Mouse (Mus musculus): ENCODE results near the gene Gse1. TPM values are rescaled to one million over a fixed set of nuclear protein-coding genes. Genes with fewer than 3 reads are reported as not detected.
A peak's percentile ranks its signal among the peaks of the same experiment; 100 is the strongest.

Gse1 gene
- polyA plus RNA-seq, 1 experiment from 2014 or later, result 10.2 TPM

GRCm38 (mm10) chr8:120488636-120489131, 260.4 kb downstream of the Gse1 start:
- no peaks in the 10 kb centered on the region for H3K27me3 ChIP-seq (ENCODE audit: control insufficient read depth, insufficient read depth, low read depth, low read length)
- no peak for ATAC-seq (ENCODE audit: low read depth)
- peaks cover 73% of the 10 kb centered on the region for H3K4me1 ChIP-seq (replicated peaks; ENCODE audit: control insufficient read depth, insufficient read depth, low read length)

GRCm38 (mm10) chr8:120489142-120489754, 261.0 kb downstream of the Gse1 start:
- ATAC-seq (ENCODE audit: low read depth), result no peak
- Histone ChIP-seq H3K9ac (ENCODE audit: low read length) (peak overlapping the region; percentile 87), H3K27ac (ENCODE audit: low read length) (peak overlapping the region; percentile 97), H3K4me1 (replicated peaks; ENCODE audit: control insufficient read depth, insufficient read depth, low read length) (peaks cover 79% of the 10 kb centered on the region), H3K27me3 (ENCODE audit: control insufficient read depth, insufficient read depth, low read depth, low read length) (no peaks in the 10 kb centered on the region), H3K4me2 (ENCODE audit: low read depth, low read length) (peak overlapping the region; percentile 98), H3K36me3 (ENCODE audit: control insufficient read depth, insufficient read depth, low read length) (no peaks in the 10 kb centered on the region), H3K4me3 (ENCODE audit: low read length) (peak overlapping the region; percentile 65), H3K9me3 (ENCODE audit: control insufficient read depth, low read length) (no peaks in the 10 kb centered on the region)
- WGBS, result under 1% methylated on average over 73 of the region's 73 CpGs

More at GRCm38 (mm10) chr8:120488636-120489131, 260.4 kb downstream of the Gse1 start:
- Histone ChIP-seq H3K36me3 (ENCODE audit: control insufficient read depth, insufficient read depth, low read length) (no peaks in the 10 kb centered on the region), H3K27ac (ENCODE audit: low read length) (peak overlapping the region; percentile 97), H3K9ac (ENCODE audit: low read length) (peak overlapping the region; percentile 87), H3K9me3 (ENCODE audit: control insufficient read depth, low read length) (no peaks in the 10 kb centered on the region), H3K4me3 (ENCODE audit: low read length) (peak overlapping the region; percentile 65), H3K4me2 (ENCODE audit: low read depth, low read length) (peak overlapping the region; percentile 98)
- WGBS, result under 1% methylated on average over 25 of the region's 25 CpGs

- peak overlapping the region; percentile 87 for H3K9ac ChIP-seq (ENCODE audit: low read length)
- no peaks in the 10 kb centered on the region for H3K36me3 ChIP-seq (ENCODE audit: control insufficient read depth, insufficient read depth, low read length)
- peak overlapping the region; percentile 65 for H3K4me3 ChIP-seq (ENCODE audit: low read length)
- ATAC-seq (ENCODE audit: low read depth), result no peak
- WGBS, result 14% methylated on average over 15 of the region's 15 CpGs
- no peaks in the 10 kb centered on the region for H3K9me3 ChIP-seq (ENCODE audit: control insufficient read depth, low read length)
- no peaks in the 10 kb centered on the region for H3K27me3 ChIP-seq (ENCODE audit: control insufficient read depth, insufficient read depth, low read depth, low read length)
- H3K4me1 ChIP-seq (replicated peaks; ENCODE audit: control insufficient read depth, insufficient read depth, low read length), result peaks cover 79% of the 10 kb centered on the region
- H3K27ac ChIP-seq (ENCODE audit: low read length), result peak overlapping the region; percentile 97
- H3K4me2 ChIP-seq (ENCODE audit: low read depth, low read length), result peak overlapping the region; percentile 98
Measured at GRCm38 (mm10) chr8:120489771-120490281, 261.6 kb downstream of the Gse1 start.

GRCm38 (mm10) chr8:120490354-120491141, 262.3 kb downstream of the Gse1 start:
- Histone ChIP-seq H3K9ac (ENCODE audit: low read length) (peak overlapping the region; percentile 87), H3K36me3 (ENCODE audit: control insufficient read depth, insufficient read depth, low read length) (no peaks in the 10 kb centered on the region), H3K9me3 (ENCODE audit: control insufficient read depth, low read length) (no peaks in the 10 kb centered on the region), H3K27ac (ENCODE audit: low read length) (peak overlapping the region; percentile 97), H3K4me1 (replicated peaks; ENCODE audit: control insufficient read depth, insufficient read depth, low read length) (peaks cover 79% of the 10 kb centered on the region), H3K4me2 (ENCODE audit: low read depth, low read length) (peak overlapping the region; percentile 98), H3K27me3 (ENCODE audit: control insufficient read depth, insufficient read depth, low read depth, low read length) (no peaks in the 10 kb centered on the region), H3K4me3 (ENCODE audit: low read length) (peak overlapping the region; percentile 65)
- 0 out of 2 replicates have a peak, but pooled peaks have one; percentile 6 for ATAC-seq (ENCODE audit: low read depth)
- 33% methylated on average over 12 of the region's 12 CpGs for WGBS

GRCm38 (mm10) chr8:120491166-120491793, 263.0 kb downstream of the Gse1 start:
- peak overlapping the region; percentile 97 for H3K27ac ChIP-seq (ENCODE audit: low read length)

GRCm38 (mm10) chr8:120492193-120492880, 264.1 kb downstream of the Gse1 start:
- H3K4me2 ChIP-seq (ENCODE audit: low read depth, low read length), result no peak overlapping the region
- no peak for ATAC-seq (ENCODE audit: low read depth)
- no peaks in the 10 kb centered on the region for H3K27me3 ChIP-seq (ENCODE audit: control insufficient read depth, insufficient read depth, low read depth, low read length)
- 0 out of 2 replicates have a peak overlapping the region, but pooled peaks have one; percentile 30 for H3K9ac ChIP-seq (ENCODE audit: low read length)
- H3K27ac ChIP-seq (ENCODE audit: low read length), result no peak overlapping the region
- H3K4me3 ChIP-seq (ENCODE audit: low read length), result no peak overlapping the region
- WGBS, result 21% methylated on average over 14 of the region's 14 CpGs
- H3K4me1 ChIP-seq (replicated peaks; ENCODE audit: control insufficient read depth, insufficient read depth, low read length), result peaks cover 72% of the 10 kb centered on the region
- no peaks in the 10 kb centered on the region for H3K9me3 ChIP-seq (ENCODE audit: control insufficient read depth, low read length)
- no peaks in the 10 kb centered on the region for H3K36me3 ChIP-seq (ENCODE audit: control insufficient read depth, insufficient read depth, low read length)

More at GRCm38 (mm10) chr8:120491166-120491793, 263.0 kb downstream of the Gse1 start:
- peak overlapping the region; percentile 87; the same call in 1 of the 2 replicates for H3K9ac ChIP-seq (ENCODE audit: low read length)
- H3K36me3 ChIP-seq (ENCODE audit: control insufficient read depth, insufficient read depth, low read length), result no peaks in the 10 kb centered on the region
- H3K9me3 ChIP-seq (ENCODE audit: control insufficient read depth, low read length), result no peaks in the 10 kb centered on the region
- peak overlapping the region; percentile 98 for H3K4me2 ChIP-seq (ENCODE audit: low read depth, low read length)
- peaks cover 72% of the 10 kb centered on the region for H3K4me1 ChIP-seq (replicated peaks; ENCODE audit: control insufficient read depth, insufficient read depth, low read length)
- ATAC-seq (ENCODE audit: low read depth), result no peak
- WGBS, result 62% methylated on average over 5 of the region's 5 CpGs
- H3K4me3 ChIP-seq (ENCODE audit: low read length), result peak overlapping the region; percentile 65; the same call in 1 of the 2 replicates
- H3K27me3 ChIP-seq (ENCODE audit: control insufficient read depth, insufficient read depth, low read depth, low read length), result no peaks in the 10 kb centered on the region

- Histone ChIP-seq H3K27me3 (ENCODE audit: control insufficient read depth, insufficient read depth, low read depth, low read length) (no peaks in the 10 kb centered on the region), H3K9ac (ENCODE audit: low read length) (no peak overlapping the region), H3K4me1 (replicated peaks; ENCODE audit: control insufficient read depth, insufficient read depth, low read length) (peaks cover 77% of the 10 kb centered on the region), H3K9me3 (ENCODE audit: control insufficient read depth, low read length) (no peaks in the 10 kb centered on the region), H3K4me3 (ENCODE audit: low read length) (no peak overlapping the region), H3K4me2 (ENCODE audit: low read depth, low read length) (no peak overlapping the region), H3K36me3 (ENCODE audit: control insufficient read depth, insufficient read depth, low read length) (no peaks in the 10 kb centered on the region), H3K27ac (ENCODE audit: low read length) (no peak overlapping the region)
- WGBS, result 60% methylated on average over 4 of the region's 4 CpGs
- ATAC-seq (ENCODE audit: low read depth), result no peak
Measured at GRCm38 (mm10) chr8:120492881-120493220, 264.6 kb downstream of the Gse1 start.

- peak overlapping the region; percentile 41; the same call in 1 of the 2 replicates for H3K9ac ChIP-seq (ENCODE audit: low read length)
- H3K4me3 ChIP-seq (ENCODE audit: low read length), result no peak overlapping the region
- H3K36me3 ChIP-seq (ENCODE audit: control insufficient read depth, insufficient read depth, low read length), result no peaks in the 10 kb centered on the region
- H3K4me2 ChIP-seq (ENCODE audit: low read depth, low read length), result no peak overlapping the region
- H3K27me3 ChIP-seq (ENCODE audit: control insufficient read depth, insufficient read depth, low read depth, low read length), result no peaks in the 10 kb centered on the region
- H3K9me3 ChIP-seq (ENCODE audit: control insufficient read depth, low read length), result no peaks in the 10 kb centered on the region
- ATAC-seq (ENCODE audit: low read depth), result no peak
- 43% methylated on average over 16 of the region's 16 CpGs for WGBS
- peaks cover 82% of the 10 kb centered on the region for H3K4me1 ChIP-seq (replicated peaks; ENCODE audit: control insufficient read depth, insufficient read depth, low read length)
- peak overlapping the region; percentile 91 for H3K27ac ChIP-seq (ENCODE audit: low read length)
Measured at GRCm38 (mm10) chr8:120493508-120494464, 265.5 kb downstream of the Gse1 start.
